26 mouse cellular contexts compared by ENCODE assay signal in the genomic region with DNA sequence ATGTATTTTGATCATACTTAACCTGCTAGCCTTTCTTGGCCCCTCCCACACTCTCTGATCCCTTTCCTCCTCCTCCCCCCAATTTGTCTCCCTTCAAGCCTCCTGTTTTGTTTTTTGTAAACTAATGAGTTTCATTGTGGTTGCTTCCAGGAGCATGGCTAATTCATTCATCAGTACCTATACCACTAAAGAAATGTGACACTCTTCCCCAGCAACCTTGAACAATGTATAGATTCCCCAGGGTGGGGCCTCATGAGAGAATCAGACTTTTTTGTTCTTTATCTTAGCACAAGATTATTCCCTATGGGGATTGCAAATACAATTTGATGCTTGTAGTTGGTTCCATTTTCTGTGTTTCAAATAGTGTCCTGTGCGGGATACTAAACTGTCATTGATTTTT. TPM values are rescaled to one million over a fixed set of nuclear protein-coding genes. Genes with fewer than 3 reads are reported as not detected.
A peak's percentile ranks its signal among the peaks of the same experiment; 100 is the strongest.
DNase-seq lines count a peak whose midpoint lies in the region; ATAC-seq lines count a peak whose summit lies in the region.
"Had no signal": no experiment of that assay in that cellular context is flagged by ENCODE, and none has a peak within 500 bp of the region (broad histone marks: within the 10 kb centered on the region; RNA-seq: fewer than 3 reads in every experiment).

No protein-coding gene starts in this region.

- H3K4me2 ChIP-seq in forebrain, embryonic 11.5 days (ENCODE audit: low read depth, low read length, severe bottlenecking) = no peak overlapping the region
- H3K4me2 ChIP-seq in hindbrain, embryonic 11.5 days (replicated peaks; ENCODE audit: low read depth, low read length) = no peak overlapping the region
- H3K4me2 ChIP-seq: embryonic facial prominence, embryonic 13.5 days; heart, embryonic 13.5 days; hindbrain, embryonic 13.5 days; intestine, embryonic 15.5 days had no signal

- H3K4me1 ChIP-seq in forebrain, embryonic 11.5 days (replicated peaks; ENCODE audit: control insufficient read depth, insufficient read depth, low read length) = no peaks in the 10 kb centered on the region
- peaks cover 16% of the 10 kb centered on the region for H3K4me1 ChIP-seq in forebrain, embryonic 10.5 days
- no peaks in the 10 kb centered on the region for H3K4me1 ChIP-seq in hindbrain, embryonic 11.5 days (replicated peaks; ENCODE audit: control insufficient read depth, insufficient read depth, low read length)
- peaks cover 9% of the 10 kb centered on the region for H3K4me1 ChIP-seq in hindbrain, embryonic 10.5 days (replicated peaks)
- H3K4me1 ChIP-seq: embryonic facial prominence, embryonic 13.5 days; heart, embryonic 10.5 days; heart, embryonic 13.5 days; intestine, embryonic 15.5 days had no signal

- no peaks in the 10 kb centered on the region for H3K36me3 ChIP-seq in forebrain, embryonic 11.5 days (ENCODE audit: control insufficient read depth, insufficient read depth, low read length)
- H3K36me3 ChIP-seq in forebrain, embryonic 10.5 days (replicated peaks) = no peaks in the 10 kb centered on the region
- no peaks in the 10 kb centered on the region for H3K36me3 ChIP-seq in hindbrain, embryonic 11.5 days (ENCODE audit: control insufficient read depth, insufficient read depth, low read length)
- H3K36me3 ChIP-seq in hindbrain, embryonic 10.5 days = no peaks in the 10 kb centered on the region
- H3K36me3 ChIP-seq: embryonic facial prominence, embryonic 13.5 days; heart, embryonic 10.5 days; heart, embryonic 13.5 days; hindbrain, embryonic 13.5 days; intestine, embryonic 15.5 days had no signal

- no peaks in the 10 kb centered on the region for H3K9me3 ChIP-seq in forebrain, embryonic 11.5 days (ENCODE audit: control insufficient read depth, low read length)
- no peaks in the 10 kb centered on the region for H3K9me3 ChIP-seq in forebrain, embryonic 10.5 days
- no peaks in the 10 kb centered on the region for H3K9me3 ChIP-seq in hindbrain, embryonic 11.5 days (ENCODE audit: control insufficient read depth, low read length)
- no peaks in the 10 kb centered on the region for H3K9me3 ChIP-seq in hindbrain, embryonic 10.5 days
- H3K9me3 ChIP-seq: embryonic facial prominence, embryonic 13.5 days; heart, embryonic 10.5 days; heart, embryonic 13.5 days; hindbrain, embryonic 13.5 days; intestine, embryonic 15.5 days had no signal

- DNase-seq in forebrain, embryonic 11.5 days (ENCODE audit: low spot score) = no peak
- no peak for DNase-seq in forebrain, embryonic 10.5 days (ENCODE audit: extremely low spot score, low spot score)
- DNase-seq in hindbrain, embryonic 11.5 days (ENCODE audit: low spot score) = no peak
- no peak for DNase-seq in hindbrain, embryonic 10.5 days (ENCODE audit: low spot score)
- peak; percentile 45 for DNase-seq in retina, postnatal 1 day
- DNase-seq in B cell, adult 2 months = no peak
- DNase-seq: adrenal gland, adult 8-10 months; adrenal gland, postnatal 25 days; cerebellum, adult 11-12 months; cerebellum, adult 8-10 months; cerebellum, postnatal 10 days; cerebellum, postnatal 36 days; gastrocnemius, postnatal 10 days; gastrocnemius, postnatal 36 days; heart, adult 2 months; heart, postnatal 14 days; heart, postnatal 4 days; kidney, adult 11 months had no signal

- no peak overlapping the region for H3K4me3 ChIP-seq in forebrain, embryonic 11.5 days (ENCODE audit: low read depth, low read length)
- H3K4me3 ChIP-seq in forebrain, embryonic 10.5 days = no peak overlapping the region
- H3K4me3 ChIP-seq in hindbrain, embryonic 11.5 days (ENCODE audit: low read depth, low read length) = no peak overlapping the region
- no peak overlapping the region for H3K4me3 ChIP-seq in hindbrain, embryonic 10.5 days
- H3K4me3 ChIP-seq: embryonic facial prominence, embryonic 13.5 days; heart, adult 2 months; heart, embryonic 10.5 days; heart, embryonic 13.5 days; hindbrain, embryonic 13.5 days; intestine, embryonic 15.5 days had no signal

- no peaks in the 10 kb centered on the region for H3K27me3 ChIP-seq in forebrain, embryonic 11.5 days (ENCODE audit: control insufficient read depth, insufficient read depth, low read length)
- H3K27me3 ChIP-seq in forebrain, embryonic 10.5 days (ENCODE audit: poor library complexity, severe bottlenecking) = no peaks in the 10 kb centered on the region
- no peaks in the 10 kb centered on the region for H3K27me3 ChIP-seq in hindbrain, embryonic 11.5 days (ENCODE audit: control insufficient read depth, insufficient read depth, low read length)
- H3K27me3 ChIP-seq in hindbrain, embryonic 10.5 days (ENCODE audit: insufficient read depth, poor library complexity, severe bottlenecking) = no peaks in the 10 kb centered on the region
- H3K27me3 ChIP-seq: embryonic facial prominence, embryonic 13.5 days; heart, embryonic 13.5 days; hindbrain, embryonic 13.5 days; intestine, embryonic 15.5 days had no signal

- H3K9ac ChIP-seq in forebrain, embryonic 11.5 days (ENCODE audit: low read length) = no peak overlapping the region
- H3K9ac ChIP-seq in hindbrain, embryonic 11.5 days (ENCODE audit: low read depth, low read length) = no peak overlapping the region
- H3K9ac ChIP-seq: embryonic facial prominence, embryonic 13.5 days; heart, embryonic 13.5 days; hindbrain, embryonic 13.5 days; intestine, embryonic 15.5 days had no signal

- WGBS in forebrain, embryonic 11.5 days = 39% methylated on average over 1 of the region's 1 CpGs
- 53% methylated on average over 1 of the region's 1 CpGs for WGBS in forebrain, embryonic 10.5 days
- WGBS in hindbrain, embryonic 11.5 days = 49% methylated on average over 1 of the region's 1 CpGs
- WGBS in hindbrain, embryonic 10.5 days = 61% methylated on average over 1 of the region's 1 CpGs

- ATAC-seq in forebrain, embryonic 11.5 days (replicated peaks; ENCODE audit: low FRiP score) = peak; percentile 84
- ATAC-seq in hindbrain, embryonic 11.5 days (ENCODE audit: low FRiP score) = 0 out of 2 replicates have a peak, but pooled peaks have one; percentile 38
- ATAC-seq: activated CD4-positive, CD25-positive, alpha-beta regulatory T cell, adult 4 months; forebrain, embryonic 14.5 days; hindbrain, embryonic 16.5 days; intestine, embryonic 15.5 days had no signal

- H3K27ac ChIP-seq in forebrain, embryonic 11.5 days (ENCODE audit: low read depth, low read length) = no peak overlapping the region
- no peak overlapping the region for H3K27ac ChIP-seq in forebrain, embryonic 10.5 days
- H3K27ac ChIP-seq in hindbrain, embryonic 11.5 days (ENCODE audit: low read depth, low read length) = no peak overlapping the region
- H3K27ac ChIP-seq in hindbrain, embryonic 10.5 days = no peak overlapping the region
- H3K27ac ChIP-seq: embryonic facial prominence, embryonic 13.5 days; heart, adult 2 months; heart, embryonic 10.5 days; heart, embryonic 13.5 days; hindbrain, embryonic 13.5 days; intestine, embryonic 15.5 days had no signal

RNA-seq across cellular contexts. Expression of gene Snx7, which starts 58.8 kb away (rescaled TPM):
- polyA plus RNA-seq in forebrain, embryonic 11.5 days (2014; fragmentation: Nextera tagmentation; extraction: Ambion mirVana) = 14.5 TPM in 2 replicates
- polyA plus RNA-seq in forebrain, embryonic 10.5 days (2016; fragmentation: Nextera tagmentation; extraction: Ambion mirVana) = 11.9 and 14.4 TPM in 2 replicates
- 18.0 and 19.2 TPM in 2 replicates for polyA plus RNA-seq in hindbrain, embryonic 11.5 days (2014; fragmentation: Nextera tagmentation; extraction: Ambion mirVana)
- polyA plus RNA-seq in hindbrain, embryonic 10.5 days (2016; fragmentation: Nextera tagmentation; extraction: Ambion mirVana) = 12.2 and 17.0 TPM in 2 replicates
- polyA plus RNA-seq: activated CD4-positive, CD25-positive, alpha-beta regulatory T cell, adult 4 months had no signal
